Mouse (Mus musculus): Measurements from ENCODE around the gene B3galt5. TPM values are rescaled to one million over a fixed set of nuclear protein-coding genes. Genes with fewer than 3 reads are reported as not detected.

The B3galt5 gene
- total RNA-seq, 2 experiments from 2014 or later = 0.28 TPM; not detected in 1

DNA sequence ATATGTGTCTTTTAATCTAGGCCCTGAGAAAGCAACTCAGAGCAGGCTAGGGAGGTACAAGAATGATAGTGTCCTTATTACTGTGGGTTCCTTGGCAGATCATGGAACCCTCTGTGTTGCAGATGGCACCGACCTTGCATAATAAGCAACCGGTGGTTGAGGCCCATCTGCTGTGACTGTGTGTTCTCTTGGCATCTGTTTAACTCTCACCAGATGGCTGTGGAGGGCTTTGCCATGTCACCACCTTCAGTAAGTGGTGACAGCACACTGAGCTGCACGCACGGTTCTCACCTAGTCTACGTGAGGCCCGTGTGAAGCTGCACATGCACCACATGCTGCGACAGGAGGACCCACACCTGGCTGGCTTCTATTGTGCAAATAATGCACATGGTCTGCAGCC, 14.0 kb downstream of the B3galt5 start:
- ATAC-seq (replicated peaks; ENCODE audit: low FRiP score, low TSS enrichment, poor library complexity, severe bottlenecking) = no peak

DNA sequence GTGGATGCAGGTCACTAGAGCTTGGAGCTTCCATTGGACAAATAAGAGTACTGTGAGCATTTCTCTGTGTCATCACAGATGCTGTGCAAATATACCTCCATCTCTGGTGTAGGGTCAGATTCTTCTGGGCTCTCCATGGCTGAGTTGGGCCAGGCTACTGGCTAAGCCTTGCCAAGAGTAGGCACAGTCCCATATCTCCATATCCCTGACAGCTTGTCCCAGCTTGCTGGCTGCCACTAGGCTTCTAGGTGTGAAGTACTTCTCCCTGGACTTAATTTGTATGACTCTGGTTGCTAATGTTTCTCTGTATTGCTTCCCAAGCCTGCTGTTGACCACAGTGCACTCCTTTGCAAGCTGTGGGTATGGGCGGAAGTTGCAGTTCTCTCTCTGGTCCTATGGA, 16.5 kb downstream of the B3galt5 start:
- no peak for ATAC-seq (replicated peaks; ENCODE audit: low FRiP score, low TSS enrichment, poor library complexity, severe bottlenecking)

DNA sequence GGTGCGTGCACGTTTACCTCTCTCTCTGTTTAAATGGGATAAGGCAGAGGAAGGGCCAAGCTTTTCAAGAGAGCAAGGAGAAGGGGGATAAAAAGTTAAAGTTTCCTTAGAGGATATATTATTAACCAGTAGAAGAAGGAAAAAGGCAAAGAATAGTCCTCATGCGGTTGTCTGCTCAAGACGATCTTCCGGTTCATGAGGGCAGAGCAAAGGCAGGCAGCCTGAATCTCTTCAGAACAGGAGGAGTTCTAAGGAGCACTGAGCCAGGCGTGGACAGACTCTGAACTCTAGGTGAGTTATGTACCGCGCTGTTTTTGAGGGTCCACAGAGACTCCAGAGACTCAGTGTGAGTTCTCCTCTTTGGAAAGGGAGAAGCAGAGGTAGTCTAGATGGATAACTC, 22.8 kb downstream of the B3galt5 start:
- ATAC-seq (replicated peaks; ENCODE audit: low FRiP score, low TSS enrichment, poor library complexity, severe bottlenecking) = no peak

DNA sequence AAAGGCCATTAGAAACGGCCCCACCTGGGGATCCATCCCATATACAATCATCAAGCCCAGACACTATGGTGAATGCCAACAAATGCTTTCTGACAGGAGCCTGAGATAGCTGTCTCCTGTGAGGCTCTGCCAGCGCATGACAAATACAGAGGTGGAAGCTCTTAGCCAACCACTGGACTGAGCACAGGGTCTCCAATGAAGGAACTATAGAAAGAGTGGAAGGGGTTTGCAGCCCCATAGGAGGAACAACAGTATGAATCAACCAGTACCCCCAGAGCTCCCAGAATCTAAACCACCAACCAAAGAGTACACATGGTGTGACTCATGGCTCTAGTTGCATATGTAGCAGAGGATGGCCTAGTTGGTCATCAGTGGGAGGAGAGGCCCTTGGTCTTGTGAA, 36.1 kb downstream of the B3galt5 start:
- no peak for ATAC-seq (replicated peaks; ENCODE audit: low FRiP score, low TSS enrichment, poor library complexity, severe bottlenecking)

DNA sequence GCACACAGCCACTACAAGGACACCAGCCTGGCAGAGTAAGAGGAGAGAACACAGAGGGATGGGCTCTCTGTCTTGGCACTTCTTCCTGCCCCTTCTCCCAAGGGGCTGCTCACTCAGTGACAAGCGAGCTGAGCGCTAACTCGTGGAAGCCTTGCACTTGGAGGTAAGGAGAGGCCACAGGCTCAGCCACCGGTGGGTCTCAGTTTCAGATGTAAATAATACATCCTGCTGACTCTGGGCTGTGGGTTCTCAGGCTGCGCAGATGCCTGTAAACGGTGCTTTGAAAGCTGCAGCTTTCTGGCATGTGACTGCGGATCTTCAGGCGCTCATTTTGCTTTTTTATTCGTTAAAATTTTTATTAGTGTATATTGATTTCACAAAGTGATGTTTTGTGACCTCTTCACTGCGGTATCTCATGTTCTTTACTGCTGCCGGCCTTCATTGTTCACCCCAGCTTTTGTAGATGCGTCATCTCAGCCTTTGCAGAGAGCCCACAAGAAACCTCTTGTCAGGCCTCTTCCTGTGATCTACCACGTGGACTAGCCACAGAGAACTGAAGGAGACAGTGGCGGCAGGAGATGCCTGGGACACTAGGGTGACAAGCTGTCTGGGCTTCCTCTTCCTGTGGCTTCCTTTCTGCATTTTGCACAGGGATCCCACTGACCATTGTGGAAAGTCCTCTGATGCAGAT, 37.5 kb downstream of the B3galt5 start:
- no peak; the same call in 1 of the 2 replicates for ATAC-seq (replicated peaks; ENCODE audit: low FRiP score, low TSS enrichment, poor library complexity, severe bottlenecking)

DNA sequence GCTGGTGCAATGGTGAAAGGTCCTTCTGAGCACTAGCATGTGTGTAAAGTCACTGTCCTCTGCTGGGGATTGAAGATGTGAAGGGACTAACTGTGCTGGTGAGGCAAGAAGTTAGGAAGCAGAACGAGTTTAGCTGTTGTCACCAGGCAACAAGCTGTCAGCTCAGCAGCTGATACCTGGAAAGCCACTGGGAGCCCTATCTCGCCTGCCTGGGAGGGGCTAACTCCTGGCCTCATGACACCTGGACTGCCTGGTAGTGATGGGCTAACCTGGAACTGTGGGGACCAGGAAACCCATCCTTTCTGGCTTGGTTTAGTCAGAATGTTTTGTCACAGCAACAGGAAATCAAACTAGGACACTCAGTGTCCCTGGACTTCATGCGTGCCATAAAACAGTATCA, 41.0 kb downstream of the B3galt5 start:
- no peak for ATAC-seq (replicated peaks; ENCODE audit: low FRiP score, low TSS enrichment, poor library complexity, severe bottlenecking)

DNA sequence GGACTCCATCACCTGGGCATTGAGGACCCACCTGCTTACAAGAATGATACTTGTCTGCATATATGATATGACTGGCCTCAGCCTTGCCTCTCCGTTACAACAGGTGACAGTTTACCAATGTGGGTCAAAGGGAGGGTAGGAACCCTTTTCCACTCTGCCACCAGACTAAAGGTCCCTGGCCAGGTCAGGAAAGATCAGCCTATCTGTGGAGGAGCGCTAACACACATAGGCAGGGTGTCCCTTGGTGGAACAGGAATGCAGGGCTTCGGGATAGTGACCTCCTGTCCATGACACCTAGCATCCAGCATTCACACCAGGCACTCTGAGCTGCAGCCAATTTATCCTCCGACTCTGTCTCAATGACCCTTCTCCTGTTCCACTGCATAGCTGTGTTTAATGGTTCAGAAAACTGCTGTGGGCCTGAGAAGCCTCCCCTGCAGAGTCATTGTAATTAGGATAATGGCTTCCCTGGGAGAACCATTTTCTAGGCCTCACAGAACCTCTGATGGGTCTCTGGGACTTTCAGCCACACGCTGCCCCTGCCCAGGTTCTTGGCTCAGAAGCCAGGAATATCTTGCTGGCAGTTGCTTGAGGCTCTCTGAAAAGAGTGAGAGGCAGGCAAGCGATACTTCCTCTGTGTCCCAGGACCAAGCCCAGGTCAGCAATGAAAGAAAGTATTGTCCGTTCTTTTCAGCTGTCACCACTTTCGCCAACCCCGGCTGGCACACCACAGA, 43.1 kb downstream of the B3galt5 start:
- no peak for ATAC-seq (replicated peaks; ENCODE audit: low FRiP score, low TSS enrichment, poor library complexity, severe bottlenecking)

DNA sequence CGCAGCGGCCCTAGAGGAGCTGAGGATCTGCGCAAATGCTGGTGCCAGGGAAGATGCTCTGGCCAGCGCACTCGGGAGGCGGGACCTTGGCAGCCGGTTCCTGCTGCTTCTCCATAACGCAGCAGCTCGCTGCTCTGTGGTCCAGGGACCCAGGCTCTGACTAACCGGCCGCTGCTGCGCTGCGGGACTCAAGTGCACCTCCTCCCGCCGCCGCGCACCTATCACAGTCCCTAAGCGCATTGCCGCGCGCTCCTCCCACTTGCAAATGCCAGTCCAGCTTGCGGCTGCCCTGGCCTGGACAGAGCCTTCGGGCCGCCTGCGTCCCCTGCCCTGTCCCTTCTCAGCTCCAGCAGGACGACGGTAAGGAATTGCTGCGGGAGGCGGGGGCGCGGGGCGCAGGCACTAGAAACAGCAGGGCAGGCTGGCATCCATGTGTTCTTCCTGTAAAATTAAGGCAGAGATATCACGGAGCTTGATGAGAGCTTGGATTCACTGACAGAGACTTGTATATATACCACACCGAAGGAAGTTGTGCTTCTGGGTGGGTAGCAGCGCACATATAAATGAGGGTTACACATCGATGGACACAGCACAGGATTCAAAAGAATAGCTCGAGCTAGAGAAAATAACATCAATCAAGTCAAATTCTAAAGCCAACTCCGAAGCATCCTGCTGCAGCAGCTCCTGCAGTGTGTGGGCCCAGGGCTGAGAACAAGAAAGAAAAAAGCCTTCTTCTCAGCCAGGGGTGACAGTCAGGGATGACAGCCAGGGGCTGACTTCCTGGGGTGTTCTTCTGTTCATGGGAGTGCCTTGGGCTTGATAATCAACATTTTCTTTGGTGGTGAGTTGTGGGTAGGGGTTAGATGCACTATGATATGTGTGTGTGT, 45.4 kb downstream of the B3galt5 start:
- no peak for ATAC-seq (replicated peaks; ENCODE audit: low FRiP score, low TSS enrichment, poor library complexity, severe bottlenecking)

DNA sequence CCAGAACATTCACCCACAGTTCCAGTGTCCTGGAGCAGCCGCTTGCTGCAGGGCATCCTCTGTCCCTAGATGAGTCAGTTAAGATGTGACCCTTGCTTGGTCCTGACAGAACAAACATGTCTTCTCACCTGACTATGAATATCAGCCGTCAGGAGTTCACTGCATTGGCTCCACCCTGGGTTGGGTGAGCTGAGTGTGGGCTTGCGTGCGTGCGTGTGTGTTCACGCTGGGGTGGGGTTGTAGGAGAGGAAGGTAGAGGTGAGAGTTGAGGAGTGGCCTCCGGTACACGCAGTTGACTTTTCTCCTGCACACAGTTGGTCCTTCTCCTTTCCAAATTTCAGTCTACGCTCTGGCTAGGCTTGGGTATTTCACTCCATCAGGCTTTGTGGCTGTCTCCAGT, 47.0 kb downstream of the B3galt5 start:
- no peak for ATAC-seq (replicated peaks; ENCODE audit: low FRiP score, low TSS enrichment, poor library complexity, severe bottlenecking)

DNA sequence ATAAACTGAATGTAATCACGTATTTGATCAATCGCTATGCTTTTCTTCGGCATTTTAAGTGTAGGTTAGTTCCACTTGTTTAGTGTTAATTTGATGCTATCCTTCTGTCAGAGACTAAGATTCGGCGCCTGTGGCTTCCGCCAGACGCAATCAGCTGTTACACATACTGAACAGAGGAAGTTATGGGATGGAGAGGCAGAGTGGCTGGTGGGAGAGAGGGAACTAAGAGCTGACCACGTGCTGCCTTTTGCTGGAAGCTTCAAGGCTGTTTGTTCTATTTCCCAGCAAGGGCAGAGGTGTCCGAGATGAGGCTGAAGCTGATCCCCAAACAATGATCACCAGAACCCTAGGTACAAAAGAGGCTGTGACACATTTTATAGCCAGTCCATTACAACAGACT, 56.3 kb downstream of the B3galt5 start:
- no peak for ATAC-seq (replicated peaks; ENCODE audit: low FRiP score, low TSS enrichment, poor library complexity, severe bottlenecking)

DNA sequence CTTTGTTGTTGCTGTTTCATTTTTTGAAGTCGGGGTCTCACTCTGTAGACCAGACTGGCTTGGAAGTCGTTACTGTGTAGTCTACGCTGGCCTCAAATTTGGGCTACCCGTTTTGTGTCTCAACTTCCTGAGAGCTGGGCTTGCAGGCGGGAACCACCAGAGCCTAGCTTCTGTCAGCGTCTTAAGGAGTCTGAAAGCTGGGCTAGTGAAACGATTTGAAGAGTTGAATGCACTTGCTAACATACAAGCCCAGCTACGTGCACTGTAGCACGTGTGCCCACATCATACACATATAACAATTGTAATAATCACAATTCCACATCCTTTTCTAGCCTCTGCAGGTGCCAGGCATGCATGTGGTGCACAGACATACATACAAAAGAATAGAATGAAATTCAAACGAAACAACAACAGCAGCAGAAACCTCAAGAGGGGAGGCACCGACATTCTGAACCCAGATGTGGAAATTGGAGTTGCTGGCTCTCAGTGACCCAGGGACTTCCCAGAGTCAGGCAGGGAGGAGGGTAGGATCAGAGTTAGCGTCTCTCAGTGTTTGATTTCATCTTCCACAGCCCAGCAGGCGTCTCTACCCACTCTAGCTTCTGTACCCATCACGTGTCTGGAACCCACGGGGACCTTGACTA, 57.1 kb downstream of the B3galt5 start:
- no peak for ATAC-seq (replicated peaks; ENCODE audit: low FRiP score, low TSS enrichment, poor library complexity, severe bottlenecking)

DNA sequence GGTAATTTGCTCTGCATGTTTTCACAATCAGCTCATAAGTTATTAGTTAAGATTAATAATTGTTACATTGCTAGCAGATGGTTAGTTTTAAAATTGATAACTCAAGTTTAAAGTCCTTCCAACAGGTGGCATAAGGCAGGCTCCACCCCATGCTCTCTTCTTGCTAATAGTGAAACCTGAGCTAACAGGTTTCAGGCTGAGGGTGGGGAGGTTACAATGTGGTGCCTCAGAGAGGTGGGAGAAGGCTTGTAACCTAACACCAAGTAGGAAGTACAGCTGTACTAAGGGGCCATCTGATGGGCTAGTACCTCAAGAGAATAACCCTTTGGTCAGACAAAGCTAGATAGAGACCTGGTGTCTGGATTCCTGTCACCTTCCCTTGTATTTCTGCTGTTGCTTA, 62.5 kb downstream of the B3galt5 start:
- ATAC-seq (replicated peaks; ENCODE audit: low FRiP score, low TSS enrichment, poor library complexity, severe bottlenecking) = no peak

DNA sequence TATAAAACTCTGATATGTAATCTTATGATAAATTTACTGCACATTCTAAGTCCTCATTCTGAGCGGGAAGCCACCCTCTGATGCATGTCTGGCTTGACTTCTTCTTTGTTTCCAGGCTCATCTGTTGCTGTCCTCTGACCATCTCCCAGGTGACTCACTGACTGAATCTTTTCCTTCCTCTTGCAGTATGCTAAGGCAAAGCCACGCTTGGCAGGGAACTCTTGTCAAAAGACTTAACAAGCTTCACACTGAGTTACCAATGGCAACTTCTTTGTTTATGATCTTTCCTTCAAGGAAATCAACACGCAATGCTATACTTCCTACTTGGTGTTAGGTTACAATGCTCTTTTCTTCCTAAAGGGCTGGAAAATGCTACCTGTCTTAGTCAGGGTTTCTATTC, 63.0 kb downstream of the B3galt5 start:
- ATAC-seq (replicated peaks; ENCODE audit: low FRiP score, low TSS enrichment, poor library complexity, severe bottlenecking) = no peak

DNA sequence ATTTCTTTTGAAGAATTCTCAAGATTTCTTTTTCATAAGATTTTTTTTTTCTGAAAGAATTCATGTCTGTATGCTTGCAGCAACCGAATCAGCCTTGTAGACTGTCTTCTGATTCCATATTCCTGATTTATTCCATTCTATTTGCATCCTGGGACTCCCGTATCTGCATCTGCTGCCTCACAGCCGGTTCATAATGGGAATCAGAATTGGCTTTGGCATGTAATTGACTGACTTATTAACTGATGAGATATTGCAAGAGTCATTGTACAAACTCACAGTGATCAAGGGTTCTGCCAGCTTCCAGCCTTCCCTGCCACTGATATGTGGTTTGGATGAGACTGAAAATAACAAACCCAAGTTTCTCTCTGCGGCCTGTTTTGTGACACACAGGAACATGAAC, 67.8 kb downstream of the B3galt5 start:
- ATAC-seq (replicated peaks; ENCODE audit: low FRiP score, low TSS enrichment, poor library complexity, severe bottlenecking) = no peak

DNA sequence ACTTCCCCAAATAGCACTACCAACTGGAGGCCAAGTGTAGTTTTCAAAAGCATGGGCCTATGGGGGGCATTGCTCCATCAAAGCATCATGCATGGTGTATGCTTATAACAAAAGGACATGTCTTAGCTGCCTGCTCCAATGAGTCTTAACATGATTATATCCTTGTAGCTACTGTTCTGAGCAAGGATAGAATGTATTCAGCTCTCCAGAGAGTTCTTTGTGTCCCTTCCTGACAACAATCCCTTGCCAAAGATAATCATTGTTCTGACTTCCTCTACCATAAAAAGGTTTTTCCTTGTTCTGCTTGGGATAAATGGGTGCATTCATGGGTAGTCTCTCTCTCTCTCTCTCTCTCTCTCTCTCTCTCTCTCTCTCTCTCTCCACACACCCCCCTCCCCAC, 68.8 kb downstream of the B3galt5 start:
- ATAC-seq (replicated peaks; ENCODE audit: low FRiP score, low TSS enrichment, poor library complexity, severe bottlenecking) = no peak

DNA sequence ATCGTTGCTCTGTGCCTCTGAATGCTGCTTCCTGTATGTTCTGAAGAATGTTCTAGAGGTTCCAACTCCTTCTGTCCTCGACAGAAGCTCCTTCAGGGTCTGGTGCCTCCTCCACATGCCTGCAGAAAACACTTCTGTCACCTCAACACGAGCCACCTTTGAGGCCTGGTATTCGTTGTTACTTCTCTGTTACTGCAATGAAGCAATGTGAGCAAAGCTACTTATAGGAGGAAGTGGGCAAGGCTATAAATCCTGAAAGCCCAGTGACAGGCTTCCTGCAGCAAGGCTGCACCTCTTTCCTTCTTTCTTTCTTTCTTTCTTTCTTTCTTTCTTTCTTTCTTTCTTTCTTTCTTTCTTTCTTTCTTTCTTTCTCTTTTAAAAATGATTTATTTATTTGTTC, 71.3 kb downstream of the B3galt5 start:
- no peak for ATAC-seq (replicated peaks; ENCODE audit: low FRiP score, low TSS enrichment, poor library complexity, severe bottlenecking)

DNA sequence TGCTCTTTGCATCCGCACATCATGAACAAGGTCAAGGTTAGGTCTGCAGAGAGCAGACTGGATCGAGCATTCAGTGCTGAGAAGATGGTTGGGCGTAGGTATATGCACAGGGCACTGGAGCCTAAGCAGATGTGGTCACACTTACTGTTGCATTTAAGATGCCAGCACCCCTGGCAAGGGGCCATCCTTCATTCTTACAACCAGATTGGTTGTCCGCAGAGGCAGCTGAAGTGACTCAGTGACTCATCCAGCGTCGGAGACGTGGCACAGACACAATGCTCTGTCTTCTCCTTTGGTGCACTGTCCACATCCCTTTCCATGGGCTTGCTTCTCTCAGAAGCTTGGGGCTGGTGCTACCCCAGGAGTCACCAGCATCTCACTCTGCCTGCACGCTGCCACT, 82.2 kb downstream of the B3galt5 start:
- no peak for ATAC-seq (replicated peaks; ENCODE audit: low FRiP score, low TSS enrichment, poor library complexity, severe bottlenecking)

DNA sequence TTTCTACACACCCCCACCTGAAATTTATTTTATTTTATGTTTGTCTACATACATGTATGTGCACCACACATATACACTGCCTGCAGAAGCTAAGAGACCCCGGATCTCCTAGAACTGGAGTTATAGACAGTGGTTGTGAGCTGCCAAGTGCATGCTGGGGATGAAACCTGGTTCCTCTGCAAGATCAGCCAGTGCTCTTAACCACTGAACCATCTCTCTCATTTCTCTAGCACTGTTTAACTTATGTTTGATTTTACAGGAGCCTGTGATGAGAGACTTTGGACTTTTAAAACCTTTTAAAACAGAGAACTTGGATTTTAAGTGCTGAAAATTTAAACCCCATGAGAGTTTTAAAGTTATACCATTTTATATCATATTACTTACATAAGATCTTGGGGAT, 87.1 kb downstream of the B3galt5 start:
- no peak for ATAC-seq (replicated peaks; ENCODE audit: low FRiP score, low TSS enrichment, poor library complexity, severe bottlenecking)

DNA sequence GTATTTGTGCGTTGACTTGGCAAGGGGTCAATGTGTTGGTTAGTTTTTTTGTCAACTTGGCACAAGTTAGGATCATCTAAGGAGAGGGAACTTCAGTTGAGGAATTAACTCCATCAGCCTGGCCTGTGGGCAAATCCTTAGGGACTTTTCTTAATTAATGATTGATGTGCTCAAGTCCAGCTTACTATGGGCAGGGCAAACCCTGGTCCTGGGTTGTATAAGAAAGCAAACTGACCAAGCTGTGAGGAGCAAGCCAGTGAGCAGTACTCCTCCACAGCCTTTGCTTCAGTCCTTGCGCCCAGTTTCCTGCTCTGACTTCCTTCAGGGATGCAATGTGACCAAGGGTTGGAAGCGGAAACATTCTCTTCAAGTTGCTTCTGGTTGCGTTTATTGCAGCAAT, 87.6 kb downstream of the B3galt5 start:
- ATAC-seq (replicated peaks; ENCODE audit: low FRiP score, low TSS enrichment, poor library complexity, severe bottlenecking) = no peak

Measured in megakaryocyte-erythroid progenitor cell, adult 5-6 weeks (primary cell).